Mouse (Mus musculus) small intestine, adult 2 months (tissue): Measurements from ENCODE around the gene Mxi1. TPM values are rescaled to one million over a fixed set of nuclear protein-coding genes. Genes with fewer than 3 reads are reported as not detected.

Experiments
- H3K27ac ChIP-seq: fragments of 200-500 bp; 2 replicates; pipeline ENCODE4 v1.5.1; 2012; ENCODE audit warnings: low read depth, low read length, control low read depth, inconsistent platforms; ENCODE audit not compliant: insufficient read depth
- H3K27me3 ChIP-seq: fragments of 200-500 bp; 2 replicates; pipeline ENCODE4 v1.6.1; 2012; ENCODE audit warnings: mild to moderate bottlenecking, moderate library complexity, low read length, inconsistent platforms; ENCODE audit not compliant: control insufficient read depth, insufficient read depth
- H3K36me3 ChIP-seq: fragments of 200-500 bp; 2 replicates; pipeline ENCODE4 v1.6.1; 2012; ENCODE audit warnings: mild to moderate bottlenecking, low read length, control low read depth, inconsistent platforms; ENCODE audit not compliant: control insufficient read depth, insufficient read depth
- H3K4me1 ChIP-seq: fragments of 200-500 bp; 2 replicates; pipeline ENCODE4 v1.6.1; 2012; ENCODE audit warnings: low read length, inconsistent platforms, mixed read lengths; ENCODE audit not compliant: control insufficient read depth, insufficient read depth, insufficient read length
- H3K4me3 ChIP-seq: fragments of 200-500 bp; 2 replicates; pipeline ENCODE4 v1.5.1; 2012; ENCODE audit warnings: low read depth, mild to moderate bottlenecking, control low read depth, inconsistent platforms, low read length, moderate library complexity
- CTCF ChIP-seq: fragments of 200-500 bp; IDR thresholded peaks from 2 replicates; pipeline ENCODE4 v1.5.1; 2012; ENCODE audit warnings: low read depth, mild to moderate bottlenecking, control low read depth, inconsistent platforms, low read length, moderate library complexity, mixed read lengths; ENCODE audit not compliant: insufficient replicate concordance, insufficient read length; ENCODE audit errors: extremely low read depth
- POLR2A ChIP-seq: fragments of 200-500 bp; IDR thresholded peaks from 2 replicates; pipeline ENCODE4 v1.6.1; 2012; ENCODE audit warnings: low read depth, mild to moderate bottlenecking, control low read depth, inconsistent platforms, low read length, moderate library complexity
- WGBS: fragments of 180-500 bp; shearing (Covaris S2); methylation state at CpG from one replicate; pipeline ENCODE4 v1.1.7; 2018; 5-methylcytosine and 5-hydroxymethylcytosine counted together
- polyA plus RNA-seq: library from polyadenylated mRNA; depleted of rRNA; stranded (reverse); fragments of >200 nt; gene quantifications from 2 replicates; pipeline ENCODE4 v1.2.3, GENCODE M21; 2012

The Mxi1 gene
- polyA plus RNA-seq, 1 experiment = 66.0 TPM

- H3K4me3 ChIP-seq = no peak overlapping the region
- no peak for TF ChIP-seq CTCF
- 0 out of 2 replicates have a peak, but pooled peaks have one; percentile 9 for TF ChIP-seq POLR2A
- 31% methylated on average over 7 of the region's 7 CpGs for WGBS
- peaks cover 25% of the 10 kb centered on the region; the same call in 1 of the 2 replicates for H3K4me1 ChIP-seq
- H3K27ac ChIP-seq = peak overlapping the region; percentile 80
- no peaks in the 10 kb centered on the region for H3K27me3 ChIP-seq
- no peaks in the 10 kb centered on the region for H3K36me3 ChIP-seq
These were observed 6.9 kb upstream of the Mxi1 start for GRCm38 (mm10) chr19:53303382-53303781.

GRCm38 (mm10) chr19:53305621-53306020 lies 4.7 kb upstream of the Mxi1 start:
- Histone ChIP-seq H3K27me3 (no peaks in the 10 kb centered on the region), H3K4me1 (peaks cover 23% of the 10 kb centered on the region; the same call in 1 of the 2 replicates), H3K4me3 (no peak overlapping the region), H3K27ac (peak overlapping the region; percentile 99), H3K36me3 (no peaks in the 10 kb centered on the region)
- WGBS = 38% methylated on average over 8 of the region's 8 CpGs
- TF ChIP-seq CTCF = no peak
- TF ChIP-seq POLR2A = peak; percentile 42; the same call in 1 of the 2 replicates

- Histone ChIP-seq H3K27me3 (no peaks in the 10 kb centered on the region), H3K27ac (no peak overlapping the region), H3K4me1 (peaks cover 23% of the 10 kb centered on the region; the same call in 1 of the 2 replicates), H3K36me3 (no peaks in the 10 kb centered on the region), H3K4me3 (no peak overlapping the region)
- no peak for TF ChIP-seq CTCF
- no peak for TF ChIP-seq POLR2A
- WGBS = 90% methylated on average over 11 of the region's 11 CpGs
These were observed 3.6 kb upstream of the Mxi1 start for GRCm38 (mm10) chr19:53306706-53307105.

- no peak overlapping the region for H3K27ac ChIP-seq
- peaks cover 23% of the 10 kb centered on the region; the same call in 1 of the 2 replicates for H3K4me1 ChIP-seq
- TF ChIP-seq POLR2A (no peak), CTCF (no peak)
- no peaks in the 10 kb centered on the region for H3K27me3 ChIP-seq
- no peak overlapping the region for H3K4me3 ChIP-seq
- H3K36me3 ChIP-seq = no peaks in the 10 kb centered on the region
- WGBS = 68% methylated on average over 6 of the region's 6 CpGs
These were observed 3.1 kb upstream of the Mxi1 start for GRCm38 (mm10) chr19:53307219-53307618.

DNA sequence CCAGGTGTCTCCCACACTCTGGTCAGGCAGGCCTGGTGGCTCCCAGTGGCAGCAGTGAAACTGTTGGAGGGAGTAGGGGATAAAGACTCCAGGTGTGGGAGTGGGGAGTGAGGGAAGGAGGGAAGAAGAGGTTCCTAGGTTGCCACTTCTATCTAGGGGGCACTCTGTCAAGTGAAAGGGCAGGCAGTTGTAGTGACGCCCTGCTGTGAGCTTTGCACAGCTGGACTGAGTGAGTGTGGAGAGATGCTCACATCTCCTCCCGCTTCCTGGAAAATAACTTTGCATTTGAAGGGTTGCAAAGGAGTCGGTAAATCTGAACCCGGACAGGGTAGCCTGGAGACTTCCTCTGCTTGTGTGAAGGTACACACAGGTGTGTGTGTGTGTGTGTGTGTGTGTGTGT lies 687 bp upstream of the Mxi1 start:
- no peak for TF ChIP-seq POLR2A
- TF ChIP-seq CTCF = no peak
- no peak overlapping the region for H3K27ac ChIP-seq
- no peaks in the 10 kb centered on the region for H3K36me3 ChIP-seq
- no peaks in the 10 kb centered on the region for H3K27me3 ChIP-seq
- whole genome bisulfite sequencing = 56% methylated on average over 4 of the region's 4 CpGs
- H3K4me1 ChIP-seq = peaks cover 12% of the 10 kb centered on the region; the same call in 1 of the 2 replicates
- no peak overlapping the region for H3K4me3 ChIP-seq

- Histone ChIP-seq H3K27me3 (no peaks in the 10 kb centered on the region), H3K4me1 (peaks cover 15% of the 10 kb centered on the region), H3K27ac (peak overlapping the region; percentile 80), H3K36me3 (no peaks in the 10 kb centered on the region), H3K4me3 (peak overlapping the region; percentile 99)
- no peak for TF ChIP-seq POLR2A
- no peak for TF ChIP-seq CTCF
- WGBS = under 1% methylated on average over 48 of the region's 48 CpGs
These were observed 629 bp downstream of the Mxi1 start for GRCm38 (mm10) chr19:53310771-53311523.

- WGBS = under 1% methylated on average over 37 of the region's 37 CpGs
- TF ChIP-seq POLR2A = no peak
- no peak for TF ChIP-seq CTCF
- peak overlapping the region; percentile 81 for H3K27ac ChIP-seq
- H3K36me3 ChIP-seq = no peaks in the 10 kb centered on the region
- peak overlapping the region; percentile 99 for H3K4me3 ChIP-seq
- no peaks in the 10 kb centered on the region for H3K27me3 ChIP-seq
- H3K4me1 ChIP-seq = peaks cover 11% of the 10 kb centered on the region
These were observed 1.4 kb downstream of the Mxi1 start for GRCm38 (mm10) chr19:53311524-53312335.
